Mouse (Mus musculus) embryonic facial prominence, embryonic 14.5 days (tissue): ENCODE results near the gene Dnajc14. TPM values are rescaled to one million over a fixed set of nuclear protein-coding genes. Genes with fewer than 3 reads are reported as not detected.
"Not testable (repeated sequence)": the region's sequence is repeated elsewhere in the genome, so short reads cannot be mapped to it uniquely, and the experiment has no call there.

Experiments
- ATAC-seq: fragments of 200-750 bp; cut with Nextera tagmentation; 2 replicates; pipeline ENCODE4 v1.8.0; 2017; ENCODE audit warnings: low read depth, moderate number of reproducible peaks, moderate TSS enrichment
- DNase-seq: peaks from one replicate; pipeline ENCODE4 v3.0.0-alpha.2; 2015; ENCODE audit warnings: low spot score
- H3K27ac ChIP-seq: fragments of 300-500 bp; sonication (generic); replicated peaks from 2 replicates; pipeline ENCODE4 v1.5.1; 2014; ENCODE audit warnings: low read depth, mild to moderate bottlenecking, low read length, moderate library complexity
- H3K27me3 ChIP-seq: fragments of 300-500 bp; sonication (generic); replicated peaks from 2 replicates; pipeline ENCODE4 v1.6.1; 2014; ENCODE audit warnings: low read length; ENCODE audit not compliant: control insufficient read depth, insufficient read depth
- H3K36me3 ChIP-seq: fragments of 300-500 bp; sonication (generic); 2 replicates; pipeline ENCODE4 v1.6.1; 2014; ENCODE audit warnings: low read length, mixed read lengths; ENCODE audit not compliant: control insufficient read depth, insufficient read depth
- H3K4me1 ChIP-seq: fragments of 300-500 bp; sonication (generic); 2 replicates; pipeline ENCODE4 v1.6.1; 2014; ENCODE audit warnings: antibody characterized with exemption, low read length; ENCODE audit not compliant: control insufficient read depth, insufficient read depth
- H3K4me2 ChIP-seq: fragments of 300-500 bp; sonication (generic); 2 replicates; pipeline ENCODE4 v1.6.1; 2014; ENCODE audit warnings: low read depth, mild to moderate bottlenecking, low read length, moderate library complexity, mixed read lengths
- H3K4me3 ChIP-seq: fragments of 300-500 bp; sonication (generic); 2 replicates; pipeline ENCODE4 v1.5.1; 2014; ENCODE audit warnings: low read depth, mild to moderate bottlenecking, low read length
- H3K9ac ChIP-seq: fragments of 300-500 bp; sonication (generic); 2 replicates; pipeline ENCODE4 v1.6.1; 2014; ENCODE audit warnings: low read depth, mild to moderate bottlenecking, low read length, moderate library complexity, mixed read lengths
- H3K9me3 ChIP-seq: fragments of 300-500 bp; sonication (generic); 2 replicates; pipeline ENCODE4 v1.6.1; 2016; ENCODE audit warnings: low read length; ENCODE audit not compliant: control insufficient read depth
- WGBS: fragments of 180-500 bp; shearing (Covaris S2); extraction: QIAGEN DNeasy Blood & Tissue Kit; methylation state at CpG from one replicate; pipeline ENCODE4 v1.1.7; 2014; 5-methylcytosine and 5-hydroxymethylcytosine counted together
- polyA plus RNA-seq: library from polyadenylated mRNA; unstranded; fragments of >200 nt; fragmentation: Nextera tagmentation; extraction: Ambion mirVana; gene quantifications from 2 replicates; pipeline ENCODE4 v1.2.1, GENCODE M21; 2014

Dnajc14 gene
- polyA plus RNA-seq, 1 experiment from 2014 or later, result 42.7 TPM

GRCm38 (mm10) chr10:128805092-128806000, 1.5 kb downstream of the Dnajc14 start:
- Histone ChIP-seq H3K27ac (peak overlapping the region; percentile 99), H3K9me3 (no peaks in the 10 kb centered on the region), H3K4me3 (peak overlapping the region; percentile 82), H3K4me1 (peaks cover 42% of the 10 kb centered on the region), H3K9ac (peak overlapping the region; percentile 85), H3K27me3 (no peaks in the 10 kb centered on the region), H3K4me2 (peak overlapping the region; percentile 72), H3K36me3 (peaks cover 44% of the 10 kb centered on the region)
- ATAC-seq, result peak; percentile 93
- WGBS, result under 1% methylated on average over 48 of the region's 70 CpGs
- DNase-seq, result peak; percentile 99

GRCm38 (mm10) chr10:128806086-128806485, 2.2 kb downstream of the Dnajc14 start:
- Histone ChIP-seq H3K9ac (peak overlapping the region; percentile 85), H3K4me1 (peaks cover 42% of the 10 kb centered on the region), H3K27ac (0 out of 2 replicates have a peak overlapping the region, but pooled peaks have one; percentile 99), H3K4me3 (peak overlapping the region; percentile 82), H3K4me2 (peak overlapping the region; percentile 72), H3K27me3 (no peaks in the 10 kb centered on the region), H3K9me3 (no peaks in the 10 kb centered on the region), H3K36me3 (peaks cover 40% of the 10 kb centered on the region)
- WGBS, result 65% methylated on average over 6 of the region's 6 CpGs
- ATAC-seq (no peak), DNase-seq (no peak)

GRCm38 (mm10) chr10:128807018-128807417, 3.2 kb downstream of the Dnajc14 start:
- peaks cover 42% of the 10 kb centered on the region for H3K4me1 ChIP-seq
- peak overlapping the region; percentile 85 for H3K9ac ChIP-seq
- ATAC-seq (no peak), DNase-seq (no peak)
- 94% methylated on average over 8 of the region's 8 CpGs for WGBS
- no peaks in the 10 kb centered on the region for H3K27me3 ChIP-seq
- no peaks in the 10 kb centered on the region for H3K9me3 ChIP-seq
- H3K4me2 ChIP-seq, result peak overlapping the region; percentile 72
- peak overlapping the region; percentile 82 for H3K4me3 ChIP-seq
- no peak overlapping the region for H3K27ac ChIP-seq
- peaks cover 31% of the 10 kb centered on the region for H3K36me3 ChIP-seq

- Histone ChIP-seq H3K9me3 (no peaks in the 10 kb centered on the region), H3K4me3 (no peak within 1 kb of the TSS), H3K4me2 (no peak within 1 kb of the TSS), H3K36me3 (peaks cover 69% of the 10 kb centered on the region), H3K27me3 (no peaks in the 10 kb centered on the region), H3K9ac (no peak within 1 kb of the TSS), H3K4me1 (no peaks in the 10 kb centered on the region), H3K27ac (no peak within 1 kb of the TSS)
- WGBS, result 85% methylated on average over 13 of the region's 13 CpGs
- no peak for ATAC-seq
- DNase-seq, result no peak
Measured at GRCm38 (mm10) chr10:128817033-128817432, 13.2 kb downstream of the Dnajc14 start, which contains the start of gene Sarnp. TSS of gene Sarnp (plus strand) at chr10:128817333.

- H3K4me2 ChIP-seq, result no peak overlapping the region
- H3K9me3 ChIP-seq, result no peaks in the 10 kb centered on the region
- H3K4me1 ChIP-seq, result peaks cover 14% of the 10 kb centered on the region
- peaks cover 49% of the 10 kb centered on the region for H3K36me3 ChIP-seq
- H3K27ac ChIP-seq, result no peak overlapping the region
- H3K27me3 ChIP-seq, result no peaks in the 10 kb centered on the region
- 76% methylated on average over 4 of the region's 4 CpGs for WGBS
- H3K9ac ChIP-seq, result no peak overlapping the region
- no peak for DNase-seq
- H3K4me3 ChIP-seq, result no peak overlapping the region
- ATAC-seq, result no peak
Measured at GRCm38 (mm10) chr10:128820217-128820616, 16.4 kb downstream of the Dnajc14 start.

- Histone ChIP-seq H3K4me2 (peak within 1 kb of the TSS; percentile 94), H3K9me3 (no peaks in the 10 kb centered on the region), H3K4me1 (peaks cover 14% of the 10 kb centered on the region), H3K9ac (peak within 1 kb of the TSS; percentile 91), H3K36me3 (peaks cover 42% of the 10 kb centered on the region), H3K4me3 (peak within 1 kb of the TSS; percentile 93), H3K27ac (peak within 1 kb of the TSS; percentile 68; the same call in 1 of the 2 replicates), H3K27me3 (no peaks in the 10 kb centered on the region)
- ATAC-seq, result peak; percentile 99
- WGBS, result under 1% methylated on average over 45 of the region's 46 CpGs
- peak; percentile 100 for DNase-seq
Measured at GRCm38 (mm10) chr10:128821358-128822056, 17.6 kb downstream of the Dnajc14 start, which contains the start of gene Ormdl2. TSS of gene Ormdl2 (minus strand) at chr10:128821645.

GRCm38 (mm10) chr10:128822135-128822534, 18.3 kb downstream of the Dnajc14 start:
- Histone ChIP-seq H3K4me3 (peak overlapping the region; percentile 93), H3K27me3 (no peaks in the 10 kb centered on the region), H3K9ac (peak overlapping the region; percentile 91), H3K36me3 (peaks cover 39% of the 10 kb centered on the region), H3K4me1 (peaks cover 14% of the 10 kb centered on the region), H3K9me3 (no peaks in the 10 kb centered on the region), H3K27ac (peak overlapping the region; percentile 68; the same call in 1 of the 2 replicates), H3K4me2 (peak overlapping the region; percentile 94)
- ATAC-seq, result no peak
- DNase-seq, result no peak
- WGBS, result 3% methylated on average over 13 of the region's 13 CpGs

GRCm38 (mm10) chr10:128823087-128823486, 19.2 kb downstream of the Dnajc14 start:
- Histone ChIP-seq H3K4me3 (peak overlapping the region; percentile 93), H3K4me1 (peaks cover 14% of the 10 kb centered on the region), H3K4me2 (peak overlapping the region; percentile 94), H3K36me3 (peaks cover 39% of the 10 kb centered on the region)
- not testable (repeated sequence) for H3K9me3 ChIP-seq, H3K27me3 ChIP-seq, ATAC-seq, H3K27ac ChIP-seq, H3K9ac ChIP-seq, DNase-seq
- 74% methylated on average over 4 of the region's 4 CpGs for WGBS
